Mouse (Mus musculus) right cerebral cortex, postnatal 4 days (tissue): ENCODE measurements around the gene Ccin.

Experiments used
- DNase-seq: peaks from one replicate; pipeline ENCODE4 v3.0.0-alpha.2; 2022

The Ccin gene

GRCm38 (mm10) chr4:44016071-44016470, 32.8 kb downstream of the Ccin start:
- no peak for DNase-seq

GRCm38 (mm10) chr4:44016791-44017190, 33.5 kb downstream of the Ccin start:
- DNase-seq: no peak

- DNase-seq: no peak
Measured at GRCm38 (mm10) chr4:44022323-44022722, 39.0 kb downstream of the Ccin start.

GRCm38 (mm10) chr4:44022766-44023165, 39.5 kb downstream of the Ccin start:
- DNase-seq: no peak

- no peak for DNase-seq
Measured at GRCm38 (mm10) chr4:44023681-44024080, 40.4 kb downstream of the Ccin start.

- no peak for DNase-seq
Measured at GRCm38 (mm10) chr4:44024241-44024640, 41.0 kb downstream of the Ccin start.

GRCm38 (mm10) chr4:44025570-44025969, 42.3 kb downstream of the Ccin start:
- no peak for DNase-seq

GRCm38 (mm10) chr4:44028303-44029135, 45.2 kb downstream of the Ccin start:
- no peak for DNase-seq

GRCm38 (mm10) chr4:44029661-44030066, 46.4 kb downstream of the Ccin start:
- DNase-seq: no peak

- DNase-seq: no peak
Measured at GRCm38 (mm10) chr4:44031521-44031920, 48.2 kb downstream of the Ccin start.
